Mouse (Mus musculus) CH12.LX (cell line): ENCODE data around the gene Lor.

Source experiments
- CHD1 ChIP-seq: IDR thresholded peaks from 2 replicates; pipeline ENCODE4 v1.6.1; 2012; ENCODE audit warnings: low read depth, low read length, improper control_type of control experiment, inconsistent platforms
- CTCF ChIP-seq, 2 experiments: IDR thresholded peaks in 1 of 2; conservative IDR thresholded peaks in 1 of 2; 2 replicates each; pipeline ENCODE4 v1.5.1; 2011 to 2012; ENCODE audit warnings: low read depth in 2 of 2, low read length in 2 of 2, improper control_type of control experiment in 1 of 2, inconsistent platforms in 1 of 2, mild to moderate bottlenecking in 1 of 2, moderate library complexity in 1 of 2
- E2F4 ChIP-seq: IDR thresholded peaks from 2 replicates; pipeline ENCODE4 v1.6.1; 2011; ENCODE audit warnings: low read depth, low read length, improper control_type of control experiment; ENCODE audit not compliant: insufficient replicate concordance
- EP300 ChIP-seq: IDR thresholded peaks from 2 replicates; pipeline ENCODE4 v1.6.1; 2011; ENCODE audit warnings: low read length, improper control_type of control experiment
- JUND ChIP-seq: conservative IDR thresholded peaks from 2 replicates; pipeline ENCODE4 v1.6.1; 2011; ENCODE audit warnings: low read depth, low read length, improper control_type of control experiment
- MAX ChIP-seq: IDR thresholded peaks from 2 replicates; pipeline ENCODE4 v1.6.1; 2011; ENCODE audit warnings: low read length, improper control_type of control experiment
- MAZ ChIP-seq: IDR thresholded peaks from 2 replicates; pipeline ENCODE4 v1.6.1; 2012; ENCODE audit warnings: low read depth, mild to moderate bottlenecking, inconsistent platforms, low read length, improper control_type of control experiment, moderate library complexity
- USF1 ChIP-seq: IDR thresholded peaks from 2 replicates; pipeline ENCODE4 v1.6.1; 2014; ENCODE audit warnings: low read depth, mild to moderate bottlenecking, inconsistent platforms, low read length, improper control_type of control experiment
- ZC3H11A ChIP-seq: IDR thresholded peaks from 2 replicates; pipeline ENCODE4 v1.6.1; 2012; ENCODE audit warnings: low read depth, mild to moderate bottlenecking, inconsistent platforms, low read length, improper control_type of control experiment
- ZKSCAN1 ChIP-seq: IDR thresholded peaks from 2 replicates; pipeline ENCODE4 v1.6.1; 2012; ENCODE audit warnings: low read depth, inconsistent platforms, low read length, improper control_type of control experiment, borderline replicate concordance

GRCm38 (mm10) chr3:92033203-92033602 lies 49.7 kb downstream of the Lor start:
- TF ChIP-seq MAX: no peak
- TF ChIP-seq JUND: no peak
- TF ChIP-seq EP300: no peak
- no peak for TF ChIP-seq MAZ
- TF ChIP-seq ZC3H11A: no peak
- TF ChIP-seq USF1: no peak
- no peak for TF ChIP-seq ZKSCAN1
- TF ChIP-seq E2F4: no peak
- TF ChIP-seq CTCF (conservative IDR thresholded peaks at IDR 0.05 in 1 of 2, IDR thresholded peaks at IDR 0.05 in 1 of 2; ENCODE audit: low read depth in 2 of 2, low read length in 2 of 2): no peak
- no peak for TF ChIP-seq CHD1
